Mouse (Mus musculus): Measurements from ENCODE around the gene Ostn.
"Not testable (repeated sequence)": the region's sequence is repeated elsewhere in the genome, so short reads cannot be mapped to it uniquely, and the experiment has no call there.

Ostn gene

GRCm38 (mm10) chr16:27307189-27307588, at the start of gene Ostn:
Gene Ostn (plus strand): TSS chr16:27307489.
- DNase-seq: not testable (repeated sequence)

GRCm38 (mm10) chr16:27268748-27269147, 38.5 kb upstream of the Ostn start:
- no peak for DNase-seq

DNA sequence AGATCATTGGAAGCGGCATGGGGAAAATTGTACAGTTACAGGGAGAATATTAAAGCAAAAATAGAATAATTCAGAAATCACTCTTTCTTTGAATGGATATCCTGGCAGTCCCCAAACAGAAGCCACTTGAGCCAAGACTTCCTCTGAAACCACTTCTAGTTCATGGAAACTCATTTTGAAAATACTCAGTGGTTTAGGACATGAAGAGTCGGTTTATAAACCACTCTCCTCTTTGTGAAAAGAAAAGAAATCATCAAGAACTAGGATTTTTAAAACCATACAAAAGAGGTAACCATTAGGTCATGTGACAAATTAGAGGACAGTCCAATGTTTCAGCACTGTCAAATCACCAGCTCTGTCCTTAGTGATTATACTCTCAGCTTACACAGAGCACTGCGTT, 19.9 kb upstream of the Ostn start:
- DNase-seq: no peak

- DNase-seq: no peak
Observed at GRCm38 (mm10) chr16:27296508-27296907, 10.8 kb upstream of the Ostn start.

DNA sequence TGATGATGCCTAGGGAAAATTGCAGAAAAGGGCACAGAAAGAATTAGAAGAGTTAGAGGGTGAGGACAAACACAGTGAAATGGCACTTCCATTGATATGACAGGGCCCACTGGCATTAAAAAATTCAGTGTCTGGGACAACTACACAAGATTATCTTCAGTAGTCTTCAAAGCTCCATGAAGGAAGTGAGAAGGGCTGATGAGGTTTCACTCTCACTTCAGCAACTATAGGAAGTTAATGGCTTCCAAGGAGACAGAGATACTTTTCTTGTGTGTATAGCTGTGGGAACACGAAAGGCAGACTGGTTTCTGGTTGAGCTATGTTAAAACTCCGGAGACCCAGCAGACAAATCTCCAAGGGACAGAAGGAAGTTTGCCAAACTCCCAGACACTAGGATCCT, 10.4 kb upstream of the Ostn start:
- no peak for DNase-seq

DNA sequence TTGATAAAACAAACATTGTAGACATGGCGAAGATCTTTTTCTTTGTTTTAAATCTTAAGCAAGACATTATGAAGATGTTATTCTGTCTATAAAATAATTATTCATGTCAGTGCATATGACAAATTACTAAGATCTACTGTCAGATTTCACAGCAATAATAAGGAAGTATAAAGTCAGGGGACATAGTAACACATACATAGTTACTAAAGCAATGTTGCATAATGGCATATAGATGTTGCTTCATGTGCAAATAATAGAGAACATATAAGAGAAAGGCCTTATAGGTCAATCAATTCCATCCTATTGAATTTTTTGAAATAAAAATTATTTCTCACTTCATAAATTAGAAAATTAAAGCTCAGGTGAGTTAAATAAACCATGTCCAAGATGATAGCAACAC, 11.8 kb downstream of the Ostn start:
- DNase-seq: no peak

- no peak for DNase-seq
Observed at GRCm38 (mm10) chr16:27322047-27322446, 14.8 kb downstream of the Ostn start.

DNA sequence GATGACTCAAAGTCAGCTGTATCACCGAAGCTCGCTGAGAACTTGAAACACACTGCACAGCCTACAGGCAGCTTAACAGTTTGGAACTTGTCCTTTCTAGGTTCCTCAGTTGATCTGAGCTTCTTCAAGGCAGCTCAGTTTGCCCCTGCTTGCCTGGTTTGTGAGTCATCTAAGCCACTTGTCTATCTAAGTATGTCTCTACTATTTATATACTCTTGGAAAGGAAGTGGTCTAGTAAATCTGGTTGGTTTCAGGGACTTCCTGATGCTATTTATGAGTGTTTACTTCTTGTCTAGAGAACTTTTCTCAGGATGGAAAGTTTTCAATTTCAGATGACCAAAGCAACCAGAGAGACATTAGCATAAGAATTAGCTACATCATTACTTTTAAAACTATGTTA, 19.2 kb downstream of the Ostn start:
- DNase-seq: no peak

DNA sequence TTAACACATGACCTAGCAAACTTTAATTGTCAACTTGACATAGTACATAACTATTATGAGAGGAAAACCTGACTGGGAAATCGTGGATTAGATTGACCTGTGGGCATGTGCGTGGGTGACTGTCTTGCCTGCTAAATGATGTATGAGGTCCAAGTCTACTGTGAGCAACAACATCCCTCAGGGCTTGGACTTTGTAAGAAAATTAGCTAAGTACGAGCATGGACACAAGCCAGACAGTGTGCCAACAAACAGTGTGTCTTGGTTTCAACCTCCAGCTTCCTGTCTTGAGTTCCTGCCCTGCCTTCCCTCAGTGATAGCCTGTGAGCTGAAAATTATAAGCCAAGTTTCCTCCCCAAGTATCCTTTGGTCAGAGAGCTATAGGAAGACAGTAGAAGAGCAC, 40.2 kb downstream of the Ostn start:
- no peak for DNase-seq

GRCm38 (mm10) chr16:27348359-27348758, 41.1 kb downstream of the Ostn start:
- no peak for DNase-seq

DNA sequence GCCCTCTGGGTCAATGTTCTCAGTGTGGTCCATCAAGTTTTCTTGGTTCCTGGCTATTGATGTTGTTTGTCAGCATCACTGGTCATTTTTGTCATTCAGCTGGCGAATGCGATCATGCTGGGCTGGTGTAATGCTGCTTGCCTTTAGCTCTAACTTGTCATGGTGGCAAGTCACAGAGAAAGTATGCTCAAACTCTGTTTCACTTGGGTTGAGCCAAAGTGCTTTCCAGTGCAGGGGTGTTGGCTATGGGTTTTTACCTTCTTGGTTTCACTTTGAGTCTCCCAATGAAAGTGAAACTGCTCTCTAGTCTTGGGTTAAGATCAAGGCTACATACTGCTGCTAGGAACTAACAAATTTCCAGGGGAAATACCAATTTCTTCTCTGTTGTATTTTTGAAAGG, 41.9 kb downstream of the Ostn start:
- no peak for DNase-seq

DNA sequence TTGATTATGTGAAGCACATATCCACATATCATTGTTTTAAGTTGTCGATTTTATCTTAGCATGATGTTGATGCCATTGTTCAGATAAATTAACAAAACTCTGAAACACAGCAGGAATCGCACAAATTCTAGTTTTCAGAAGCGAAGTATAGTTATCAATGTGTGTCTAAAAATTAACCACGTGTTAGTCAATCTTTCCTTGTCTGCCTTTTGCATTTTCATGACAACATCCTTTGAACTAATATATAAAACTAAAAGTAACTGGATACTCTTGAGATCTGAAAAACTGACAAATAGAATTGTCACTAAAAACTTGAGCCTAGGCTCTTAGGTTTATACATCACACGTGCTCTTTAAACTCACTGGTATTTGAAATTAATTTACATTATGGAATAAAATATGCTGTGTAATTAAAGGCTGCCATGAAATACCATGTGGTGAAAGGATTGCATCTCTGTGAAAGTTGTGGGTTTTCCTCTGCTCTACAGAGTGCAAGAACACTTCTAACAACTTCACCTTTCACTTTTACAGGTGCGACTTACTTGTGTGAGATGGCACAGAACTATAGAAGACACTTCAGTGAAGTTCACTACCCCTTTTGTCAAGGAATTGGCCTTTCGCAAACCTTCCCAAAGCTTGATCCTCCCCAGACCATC, 42.7 kb downstream of the Ostn start:
- no peak for DNase-seq

- DNase-seq: no peak
Observed at GRCm38 (mm10) chr16:27354464-27354863, 47.2 kb downstream of the Ostn start.

DNA sequence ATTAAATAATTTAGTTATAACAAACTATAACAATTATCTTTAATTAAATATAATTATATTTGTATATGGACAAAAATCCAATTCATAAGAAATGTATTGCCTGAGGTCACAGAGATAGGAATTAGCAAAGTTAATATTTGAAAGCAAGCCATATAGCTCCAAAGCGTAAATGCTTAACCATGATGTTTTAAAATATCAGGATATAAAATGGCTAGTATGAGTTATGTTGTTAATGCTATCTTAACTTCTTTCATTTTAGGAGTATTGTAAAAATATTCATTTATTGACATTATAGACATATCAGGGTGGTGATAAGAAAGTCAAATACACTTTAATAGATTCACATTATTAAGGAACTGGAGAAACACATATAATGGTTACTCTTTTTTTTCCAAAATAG, 52.8 kb downstream of the Ostn start:
- DNase-seq: no peak

DNA sequence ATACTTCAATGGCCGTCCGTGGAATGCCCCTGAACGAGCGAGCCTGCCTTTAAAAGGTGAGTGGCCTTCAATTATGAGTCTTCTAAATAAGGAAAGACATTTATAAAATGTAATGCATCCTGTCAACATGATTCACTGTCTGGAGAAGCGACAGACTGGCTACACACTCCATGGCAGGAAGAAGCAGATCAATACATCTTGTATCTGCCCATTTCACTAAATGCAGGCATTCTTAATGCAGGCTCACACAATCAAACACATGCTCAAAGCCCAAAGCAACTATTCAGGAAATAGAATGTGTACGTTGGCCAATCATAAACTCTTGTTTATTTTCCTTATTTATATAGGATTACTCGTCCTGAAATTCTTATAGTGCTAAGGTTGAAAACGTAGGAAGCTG, 62.9 kb downstream of the Ostn start, which contains the start of gene Uts2b:
Uts2b (minus strand) TSS at position 49 of the 400 bp plus-strand sequence.
- no peak for DNase-seq

- no peak for DNase-seq
Observed at GRCm38 (mm10) chr16:27370700-27371099, 63.4 kb downstream of the Ostn start.

GRCm38 (mm10) chr16:27374139-27374538, 66.8 kb downstream of the Ostn start:
- DNase-seq: no peak

GRCm38 (mm10) chr16:27375318-27375717, 68.0 kb downstream of the Ostn start:
- DNase-seq: no peak

GRCm38 (mm10) chr16:27376556-27376955, 69.3 kb downstream of the Ostn start:
- no peak for DNase-seq

GRCm38 (mm10) chr16:27382217-27382616, 74.9 kb downstream of the Ostn start:
- DNase-seq: no peak

GRCm38 (mm10) chr16:27384893-27385603, 77.8 kb downstream of the Ostn start:
- no peak for DNase-seq

DNA sequence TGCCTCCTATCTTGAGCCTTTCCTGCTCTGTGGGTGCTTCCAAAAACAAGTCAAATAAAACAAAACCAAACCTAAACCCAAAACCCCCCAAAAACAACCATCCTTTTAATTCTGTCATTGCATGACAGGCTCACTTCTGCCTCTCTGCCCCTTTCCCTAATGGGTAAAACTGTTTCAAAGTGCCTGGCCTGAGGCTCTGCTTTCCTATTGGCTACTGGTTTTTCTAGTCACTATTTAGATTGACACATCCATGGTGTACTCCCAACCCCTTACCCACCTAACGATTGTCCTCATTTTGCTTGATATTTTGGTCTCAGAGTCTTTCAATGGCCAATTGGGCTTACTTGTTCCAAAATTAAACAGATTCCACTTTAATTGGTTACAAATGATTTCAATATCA, 78.4 kb downstream of the Ostn start:
- DNase-seq: no peak

GRCm38 (mm10) chr16:27386850-27387407, 79.6 kb downstream of the Ostn start:
- DNase-seq: no peak

Data from right cerebral cortex, postnatal 4 days (tissue).